Mouse (Mus musculus): ENCODE data around the gene Tspan5.

GRCm38 (mm10) chr3:138802722-138803443, 60.9 kb downstream of the Tspan5 start:
- no peak for TF ChIP-seq CTCF (IDR thresholded peaks at IDR 0.05; ENCODE audit: extremely low read depth, insufficient read length, insufficient replicate concordance, low read depth, low read length)
- TF ChIP-seq POLR2A (IDR thresholded peaks at IDR 0.05; ENCODE audit: low read depth, low read length) = no peak
